Mouse (Mus musculus): ENCODE measurements around the gene Zfp981. TPM values are rescaled to one million over a fixed set of nuclear protein-coding genes. Genes with fewer than 3 reads are reported as not detected.
"Not testable (repeated sequence)": the region's sequence is repeated elsewhere in the genome, so short reads cannot be mapped to it uniquely, and the experiment has no call there.

Zfp981 gene
- 0.64 and 0.93 TPM in 2 replicates for total RNA-seq (2021)
- long read RNA-seq, experiment 1, result 0 reads
- long read RNA-seq, experiment 2, partial matches to known transcripts, result 0 of 1 reads
- long read RNA-seq, experiment 2, other reads (novel, unspliced or antisense), result 1 of 1 reads

DNA sequence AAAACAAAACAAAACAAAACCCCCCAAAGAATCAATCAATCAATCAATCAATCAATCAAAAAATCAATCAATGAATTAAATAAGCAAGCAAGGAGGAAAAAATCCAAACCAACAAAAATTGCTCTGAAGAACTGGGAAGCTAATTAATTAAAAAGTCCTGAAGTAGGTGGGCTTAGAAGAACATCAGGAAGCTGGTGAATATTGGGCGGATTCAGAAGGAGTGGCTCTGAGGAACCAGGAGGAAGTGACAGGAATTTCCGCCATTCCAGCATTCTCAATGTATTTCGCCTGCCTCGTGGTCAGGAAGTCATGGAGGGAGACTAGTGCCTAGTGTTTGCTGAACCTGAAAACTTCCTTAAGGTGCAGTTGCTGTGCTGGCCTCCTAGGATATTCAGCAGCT lies at the start of gene Zfp981:
Zfp981 (plus strand) TSS at position 301 of the 400 bp plus-strand sequence.
- not testable (repeated sequence) for DNase-seq

DNA sequence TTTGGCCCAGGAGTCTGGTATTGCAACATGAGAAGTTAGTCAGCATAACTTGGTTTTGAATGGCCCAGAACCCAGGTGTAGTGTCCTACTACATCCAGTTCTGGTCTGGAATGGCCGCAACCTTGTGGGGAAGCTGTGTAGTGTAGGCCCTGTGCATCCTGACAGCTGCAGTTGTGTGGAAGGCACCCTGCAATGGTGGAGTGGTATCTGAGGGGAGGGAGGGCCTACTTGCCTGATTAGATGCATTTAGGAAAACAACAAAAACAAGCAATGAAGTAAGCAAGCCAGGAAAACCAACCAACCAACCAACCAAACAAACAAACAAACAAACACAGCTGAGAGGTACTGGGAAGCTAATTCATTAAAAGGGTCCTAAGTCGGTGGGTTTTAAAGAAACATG lies 49.3 kb upstream of the Zfp981 start:
- not testable (repeated sequence) for DNase-seq

DNA sequence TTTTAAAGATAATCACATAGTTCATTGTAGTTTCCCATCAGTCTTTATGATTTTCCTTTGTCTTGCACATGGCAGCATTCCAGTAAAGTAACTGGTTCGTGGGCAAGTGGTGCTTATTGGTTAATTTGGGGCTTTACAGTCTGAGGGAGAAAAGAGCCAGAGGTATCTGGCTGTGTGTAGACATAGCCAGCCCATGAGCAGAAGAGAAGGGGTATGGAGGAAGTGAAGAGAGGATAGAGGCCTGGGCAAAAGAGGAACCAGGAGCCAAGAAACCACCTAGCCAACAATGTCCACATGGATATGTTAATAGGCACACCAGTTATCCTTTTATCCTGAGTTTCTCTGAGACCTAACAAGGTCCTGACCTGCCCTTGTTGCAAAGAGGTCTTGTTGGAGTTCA lies 47.7 kb upstream of the Zfp981 start:
- not testable (repeated sequence) for DNase-seq

DNA sequence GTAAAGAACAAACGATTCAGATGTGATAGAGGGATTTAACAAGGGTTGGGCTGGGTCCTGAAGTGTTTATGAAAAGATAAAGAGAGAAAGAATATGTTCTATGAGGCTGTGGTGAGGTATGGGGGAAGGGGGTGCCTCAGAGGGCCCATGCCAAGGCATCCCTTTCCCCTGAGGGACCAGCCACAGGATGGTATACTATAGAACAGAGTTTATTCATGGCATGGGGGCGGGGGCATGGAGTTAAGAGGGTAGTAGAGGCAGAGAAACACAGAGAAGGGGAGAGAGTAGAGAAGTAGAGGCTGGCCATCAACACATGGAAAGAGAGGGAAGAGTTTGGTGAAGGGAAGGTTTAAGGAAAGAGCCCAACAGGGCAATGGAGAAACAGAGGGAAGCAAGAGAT lies 46.9 kb upstream of the Zfp981 start:
- no peak for DNase-seq

DNA sequence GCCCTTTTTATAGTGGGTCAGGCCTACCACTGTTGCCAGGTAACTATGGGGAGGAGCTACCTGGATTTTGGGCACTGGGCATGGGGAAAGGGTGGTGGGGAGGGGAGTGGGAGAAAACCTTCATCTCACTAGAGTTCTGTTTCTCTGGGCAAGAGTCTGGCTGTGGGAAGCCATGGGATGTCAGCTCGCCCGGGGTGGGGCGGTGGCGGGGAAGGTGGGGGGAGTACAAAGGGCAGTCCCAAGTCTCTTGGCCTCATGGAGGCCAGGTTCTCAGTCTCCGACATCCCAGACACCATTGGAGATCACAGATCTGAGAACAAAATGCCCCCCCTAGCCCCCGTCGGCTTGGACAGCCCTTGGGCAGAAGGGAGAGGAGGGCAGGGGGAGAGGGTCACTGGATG lies 46.5 kb upstream of the Zfp981 start:
- DNase-seq, result no peak

DNA sequence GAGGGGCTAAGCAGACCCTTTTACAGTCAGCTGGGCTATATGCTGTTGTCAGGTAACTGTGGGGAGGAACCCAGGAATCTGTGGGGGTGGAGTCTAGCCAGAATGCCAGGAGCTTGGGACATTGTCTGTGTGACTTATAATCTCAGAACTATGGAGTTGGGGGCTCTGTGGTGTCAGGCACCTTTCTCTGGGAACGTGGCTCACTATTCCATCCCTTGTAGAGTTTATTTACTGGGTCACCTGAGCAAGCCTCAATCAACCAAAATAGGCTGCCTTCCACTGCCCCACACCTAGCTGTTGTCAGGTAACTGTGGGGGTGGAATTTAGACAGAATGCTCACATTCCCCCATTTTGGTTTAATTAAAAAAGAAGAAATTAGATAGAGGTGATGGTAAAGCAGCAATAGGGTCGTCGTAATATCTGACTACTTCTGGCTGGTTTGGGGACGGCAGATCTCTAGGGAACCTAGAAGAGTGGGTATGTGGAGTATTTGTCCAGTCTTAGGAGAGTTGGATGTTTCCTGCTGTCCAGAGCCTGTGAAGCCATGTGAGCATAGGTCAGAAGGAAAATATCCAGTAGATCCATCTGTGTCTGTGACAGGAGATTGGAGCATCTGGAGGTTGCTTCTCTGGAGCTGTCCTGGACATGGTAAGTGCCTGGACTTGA lies 45.6 kb upstream of the Zfp981 start:
- no peak for DNase-seq

DNA sequence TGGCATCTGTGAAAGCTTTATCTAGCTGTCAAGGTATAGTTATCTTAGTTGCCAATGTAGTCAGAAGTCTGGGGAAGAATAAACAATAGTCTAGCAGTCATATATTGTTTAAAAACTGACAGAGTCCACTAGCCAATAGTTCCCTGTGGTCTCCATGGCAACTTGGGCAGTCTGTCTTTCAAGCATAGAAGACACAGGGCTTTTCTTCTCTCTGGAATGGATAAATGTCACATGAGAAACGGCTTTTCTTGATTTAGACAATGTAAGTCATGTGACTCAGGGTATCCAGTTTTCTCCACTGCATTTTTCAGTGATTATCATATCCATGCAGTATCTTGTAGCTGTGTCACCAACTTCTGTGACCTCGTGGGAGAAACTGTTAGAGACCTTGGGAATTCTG lies 44.7 kb upstream of the Zfp981 start:
- no peak for DNase-seq

DNA sequence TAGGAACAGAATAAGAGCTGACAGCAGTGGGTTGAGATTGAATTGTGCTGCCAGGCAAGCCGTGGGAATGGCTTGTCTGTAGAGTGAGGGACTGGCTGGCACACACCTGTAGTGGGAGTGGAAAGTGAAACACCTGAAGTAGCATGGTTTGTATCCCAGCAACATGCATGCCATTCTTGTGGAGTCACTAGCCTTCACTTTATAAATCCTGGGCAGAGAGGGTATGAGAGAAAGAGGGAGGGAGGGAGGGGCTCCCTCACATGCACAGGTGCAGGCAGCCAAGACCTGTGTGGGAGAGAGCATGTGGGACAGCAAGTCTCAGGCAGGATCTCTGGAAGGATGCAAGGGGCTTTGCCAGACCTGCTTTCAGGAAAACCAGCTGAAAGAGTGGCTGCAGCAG lies 44.1 kb upstream of the Zfp981 start:
- no peak for DNase-seq

DNA sequence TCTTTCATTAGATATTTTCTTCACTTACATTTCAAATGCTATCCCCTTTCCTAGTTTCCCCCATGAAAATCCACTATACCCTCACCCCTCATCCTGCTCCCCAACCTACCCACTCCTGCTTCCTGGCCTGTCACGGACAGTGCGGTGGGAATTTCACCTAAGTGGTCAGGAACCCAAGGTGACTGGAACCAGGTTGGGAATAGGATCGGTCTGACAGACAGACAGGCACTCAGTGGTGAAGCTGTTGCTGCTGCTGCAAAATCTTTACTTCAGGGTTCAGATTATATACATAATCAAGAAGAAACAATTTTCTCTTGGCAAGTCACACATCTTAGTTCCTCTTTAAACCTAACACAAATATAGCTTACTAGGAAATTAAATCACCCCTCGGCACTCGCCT lies 42.0 kb upstream of the Zfp981 start:
- DNase-seq, result not testable (repeated sequence)

DNA sequence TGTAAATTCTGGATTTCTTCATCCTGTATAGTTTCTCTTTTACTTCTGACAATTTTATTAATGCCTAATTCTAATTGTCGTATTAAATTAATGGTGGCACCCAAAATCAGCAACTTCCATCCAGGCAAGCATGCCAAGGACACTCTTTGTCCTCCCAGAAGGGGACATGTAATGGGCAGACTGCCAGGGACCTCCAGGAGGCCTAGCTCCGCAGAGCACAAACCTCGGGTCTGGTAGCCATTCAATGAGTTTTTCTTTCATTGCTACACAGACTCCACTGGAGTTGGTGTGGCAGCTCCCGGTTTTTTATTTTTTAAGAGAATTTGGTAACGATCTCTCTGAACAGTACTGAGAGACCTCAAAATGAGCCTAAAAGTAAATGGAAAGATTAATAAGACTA lies 41.1 kb upstream of the Zfp981 start:
- DNase-seq, result not testable (repeated sequence)

DNA sequence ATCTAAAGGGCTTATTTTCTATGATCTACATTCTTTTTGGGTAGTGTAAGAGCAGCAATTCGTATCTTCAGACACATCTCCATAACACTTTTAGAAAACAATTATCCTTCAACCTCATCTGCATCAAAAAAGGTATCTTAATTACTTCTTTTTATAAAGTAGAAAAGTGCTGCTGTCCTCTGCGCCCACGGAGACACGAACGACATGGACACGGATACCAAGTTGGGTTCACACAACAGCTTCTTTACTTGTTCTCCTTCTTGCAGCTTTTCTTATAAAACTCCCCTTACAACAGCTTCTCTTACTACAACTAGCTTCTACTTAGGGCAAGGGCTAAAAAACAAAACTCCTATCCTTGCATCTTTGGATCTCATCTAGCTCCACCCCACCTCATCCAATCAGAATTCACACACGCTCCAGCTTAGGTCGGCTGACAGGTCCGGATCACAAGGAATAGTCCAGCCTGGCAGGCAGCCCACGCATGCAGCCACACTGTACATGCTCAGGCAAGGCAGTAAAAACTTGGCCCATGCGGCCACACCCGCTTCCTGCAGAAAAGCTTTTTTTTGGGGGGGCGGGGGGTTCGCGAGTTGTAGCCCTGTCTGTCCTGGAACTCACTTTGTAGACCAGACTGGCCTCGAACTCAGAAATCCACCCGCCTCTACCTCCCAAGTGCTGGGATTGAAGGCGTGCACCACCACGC lies 38.0 kb upstream of the Zfp981 start:
- DNase-seq, result not testable (repeated sequence)

DNA sequence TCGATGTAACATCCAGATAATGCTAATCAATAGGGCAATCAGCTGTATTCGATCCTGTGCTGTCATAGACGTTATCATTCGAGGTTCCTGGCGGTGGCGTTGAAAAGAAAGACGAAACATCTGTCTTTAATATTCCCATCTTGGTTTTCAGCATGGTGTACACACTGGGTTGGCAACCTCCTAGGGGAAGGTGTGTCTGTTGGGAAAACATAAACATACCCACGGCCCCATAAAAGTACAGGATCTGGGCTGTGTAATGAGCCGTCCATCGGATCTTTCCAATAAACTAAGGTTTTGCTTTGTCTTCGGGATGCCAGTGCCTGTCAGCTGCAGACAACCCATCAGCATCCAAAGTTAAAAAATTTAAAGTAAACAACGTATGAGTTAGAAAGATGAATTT lies 31.8 kb upstream of the Zfp981 start:
- not testable (repeated sequence) for DNase-seq

DNA sequence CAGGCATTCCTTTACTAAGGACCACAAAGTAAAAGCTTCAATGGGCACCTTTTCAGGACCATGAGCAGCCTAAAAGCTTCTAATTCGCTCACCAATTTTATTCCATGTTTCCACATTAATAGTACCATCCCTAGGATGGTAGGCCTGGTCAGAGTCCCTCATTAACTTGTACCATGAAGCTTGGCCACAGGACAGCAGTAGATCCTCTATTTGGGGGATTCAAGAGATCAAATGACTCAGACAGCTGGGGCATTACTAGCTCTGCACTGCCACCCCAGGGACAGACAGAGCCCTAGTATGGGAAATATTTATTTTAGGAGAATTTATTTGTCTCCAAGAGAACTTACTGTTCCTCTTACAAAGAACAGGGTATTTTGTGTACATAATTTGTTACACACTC lies 27.6 kb upstream of the Zfp981 start:
- not testable (repeated sequence) for DNase-seq

DNA sequence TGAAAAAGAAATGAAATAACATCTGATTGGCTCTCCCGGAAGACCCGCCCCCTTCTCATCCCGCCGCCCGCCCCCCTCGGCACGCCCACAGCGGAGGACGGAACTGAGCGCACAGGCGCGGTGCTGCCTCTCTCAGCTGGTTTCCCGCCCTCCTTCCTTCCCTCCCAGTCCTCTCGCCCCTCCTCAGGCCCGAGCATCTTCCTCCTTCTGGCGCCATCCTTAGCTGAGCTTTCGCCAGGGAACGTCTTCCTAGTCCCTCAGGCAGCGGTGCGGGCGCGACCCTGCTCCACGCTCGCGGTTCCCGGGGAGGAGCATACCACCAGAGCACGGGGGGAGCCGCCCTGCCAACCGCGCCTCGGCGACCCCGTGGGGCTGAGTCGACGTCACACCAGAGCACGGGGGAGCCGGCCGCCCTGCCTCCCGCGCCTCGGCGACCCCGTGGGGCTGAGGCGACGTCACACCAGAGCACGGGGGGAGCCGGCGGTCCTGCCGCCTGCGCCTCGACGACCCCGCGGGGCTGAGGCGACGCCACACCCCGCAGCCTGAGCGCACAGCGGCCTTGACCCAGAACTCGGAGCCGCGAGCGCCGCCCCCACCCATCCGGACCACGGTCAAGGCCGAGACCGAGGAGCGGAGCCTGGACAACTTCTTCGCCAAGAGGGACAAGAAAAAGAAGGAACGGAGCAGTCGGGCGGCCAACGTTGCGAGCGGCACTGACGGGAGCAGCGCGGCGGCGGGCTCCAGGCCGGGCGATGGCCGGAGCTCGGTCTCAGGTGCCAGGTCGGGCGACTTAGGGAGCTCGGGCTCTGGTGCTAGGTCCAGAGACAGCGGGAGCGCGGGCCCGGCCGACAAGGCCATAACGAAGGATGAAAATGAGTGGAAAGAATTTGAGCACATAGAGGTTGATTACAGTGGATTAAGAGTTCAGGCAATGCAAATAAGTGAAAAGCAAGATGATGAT lies 26.8 kb upstream of the Zfp981 start:
- not testable (repeated sequence) for DNase-seq

DNA sequence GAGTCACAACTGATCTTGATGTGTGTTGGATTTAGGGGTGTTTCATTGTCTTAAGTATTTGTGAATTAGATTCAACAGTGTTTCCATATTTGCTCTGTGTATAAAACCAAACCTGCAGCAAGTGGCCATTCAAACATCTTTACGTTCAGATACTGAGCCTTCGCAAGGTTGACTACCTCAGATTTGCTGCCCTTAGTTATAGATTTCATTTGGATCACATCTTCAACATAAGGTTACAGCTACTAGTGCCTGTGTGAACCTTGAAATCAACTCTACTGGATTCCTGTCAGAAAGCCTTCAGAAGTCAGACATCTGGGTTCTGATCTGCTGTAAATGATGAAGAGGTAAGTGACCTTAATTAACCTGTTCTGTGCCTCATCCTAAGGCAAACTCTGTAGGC lies 25.6 kb upstream of the Zfp981 start:
- not testable (repeated sequence) for DNase-seq

DNA sequence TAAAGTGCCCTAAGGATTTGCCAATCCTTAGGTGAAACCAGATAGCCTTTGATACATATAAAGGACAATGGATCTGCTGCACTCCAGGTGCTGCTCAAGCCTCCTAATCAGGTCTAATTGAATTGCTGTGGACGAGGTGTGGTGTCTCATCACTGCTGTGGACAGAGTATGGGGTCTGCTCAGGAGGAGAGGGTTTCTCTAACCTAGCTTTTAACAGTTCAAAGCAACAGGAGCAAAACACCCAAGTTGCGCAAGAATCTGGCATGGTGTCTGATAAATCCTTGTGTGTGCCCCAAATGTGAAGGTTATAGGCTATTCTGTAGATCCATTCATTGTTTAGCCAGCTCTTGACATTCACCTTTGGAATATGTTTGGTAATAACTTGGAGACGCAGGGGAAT lies 24.9 kb upstream of the Zfp981 start:
- not testable (repeated sequence) for DNase-seq

DNA sequence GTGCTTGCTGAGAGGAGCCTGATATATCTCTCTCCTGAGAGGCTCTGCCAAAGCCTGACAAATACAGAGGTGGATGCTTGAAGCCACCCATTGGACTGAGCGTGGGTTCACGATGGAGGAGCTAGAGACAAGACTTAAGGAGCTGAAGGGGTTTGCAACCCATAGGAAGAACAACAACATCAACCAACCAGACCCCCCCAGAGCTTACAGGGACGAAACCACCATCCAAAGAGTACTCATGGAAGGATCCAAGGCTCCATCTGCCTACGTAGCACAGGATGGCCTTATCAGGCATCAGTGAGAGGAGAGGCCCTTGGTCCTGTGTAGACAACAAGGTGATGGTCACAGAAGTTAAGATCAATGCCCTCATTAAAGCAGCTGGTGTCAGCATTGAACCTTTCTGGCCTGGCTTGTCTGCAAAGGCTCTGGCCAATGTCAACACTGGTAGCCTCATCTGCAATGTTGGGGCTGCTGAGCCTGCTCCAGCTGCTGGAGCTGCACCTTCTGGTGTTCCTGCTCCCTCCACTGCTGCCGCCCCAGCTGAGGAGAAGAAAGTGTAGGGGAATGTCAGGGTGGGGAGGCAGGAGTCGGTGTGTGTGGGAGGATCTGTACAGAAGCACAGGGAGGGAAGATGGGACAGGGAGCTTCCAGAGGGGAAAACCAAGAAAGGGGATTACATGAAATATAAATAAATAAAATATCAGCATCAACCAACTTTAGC lies 21.3 kb upstream of the Zfp981 start:
- DNase-seq, result not testable (repeated sequence)

DNA sequence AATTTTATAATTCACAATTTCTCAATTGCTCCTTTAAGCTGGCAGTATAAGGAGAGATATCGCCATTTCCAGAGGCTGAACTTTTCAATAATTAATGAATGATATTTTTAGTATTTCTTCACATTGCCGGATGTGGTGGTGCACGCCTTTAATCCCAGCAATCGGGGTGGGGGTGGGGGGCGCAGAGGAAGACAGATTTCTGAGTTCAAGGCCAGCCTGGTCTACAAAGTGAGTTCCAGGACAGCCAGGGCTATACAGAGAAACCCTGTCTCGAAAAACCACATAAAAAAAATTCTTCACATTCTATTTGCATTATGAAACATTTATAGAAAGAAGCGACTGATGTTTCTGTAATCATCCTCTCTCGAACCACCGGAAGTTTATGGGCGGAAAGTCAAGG lies 19.3 kb upstream of the Zfp981 start:
- not testable (repeated sequence) for DNase-seq

DNA sequence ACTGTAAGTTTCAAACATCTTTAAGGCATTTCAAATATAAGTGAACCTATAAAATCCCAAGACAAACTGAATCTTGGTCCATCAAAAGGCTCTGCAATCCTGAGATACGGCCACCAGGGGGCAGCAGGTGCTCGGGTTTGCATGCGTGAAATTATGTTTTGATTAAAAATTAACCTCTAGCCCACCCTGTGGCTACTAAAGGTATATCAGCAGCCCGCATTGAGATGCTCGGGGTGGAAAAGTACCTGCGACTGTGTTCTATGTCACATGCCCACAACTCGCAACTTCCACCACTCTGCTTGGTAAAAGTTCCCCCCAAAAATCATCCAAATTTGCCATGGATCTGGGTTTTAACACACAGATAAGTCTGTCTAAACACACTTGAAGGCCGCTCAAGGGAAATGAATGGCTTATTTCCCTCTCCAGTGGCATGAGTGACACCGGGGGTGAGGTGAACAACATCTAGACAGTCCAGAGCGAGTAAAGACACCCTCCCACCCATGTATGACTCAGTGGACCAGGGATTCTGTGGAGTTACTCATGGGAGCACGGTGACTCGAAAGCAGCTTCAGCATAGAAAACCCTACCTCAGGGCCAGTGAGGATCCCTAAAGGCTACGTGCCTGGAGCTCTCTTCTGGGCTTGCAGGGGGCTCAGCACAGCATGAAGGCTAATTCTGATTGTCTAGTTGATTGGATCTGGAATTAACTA lies 18.1 kb upstream of the Zfp981 start:
- DNase-seq, result not testable (repeated sequence)

DNA sequence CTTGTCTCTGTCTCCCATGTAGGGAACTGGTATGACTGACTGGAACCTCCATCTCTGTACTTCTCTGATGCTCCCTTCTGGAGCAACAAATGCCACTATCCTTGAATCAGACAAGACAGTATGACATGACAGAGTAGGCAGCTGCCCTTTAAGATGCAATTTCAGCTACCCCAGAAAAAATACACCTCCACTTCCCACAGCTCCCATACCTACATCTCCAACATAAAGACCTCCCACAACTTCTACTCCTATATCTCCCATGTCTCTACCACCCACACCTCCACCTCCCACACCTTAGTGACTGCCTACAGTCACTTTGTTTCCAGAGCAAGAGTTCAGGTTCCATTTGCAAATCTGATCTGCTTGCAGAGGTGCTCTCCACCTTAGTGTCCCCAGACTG lies 17.2 kb upstream of the Zfp981 start:
- not testable (repeated sequence) for DNase-seq

All from adrenal gland, postnatal 14 days (tissue).